Mouse (Mus musculus) hindbrain, embryonic 14.5 days (tissue): ENCODE data around the gene Nr1h5. TPM values are rescaled to one million over a fixed set of nuclear protein-coding genes. Genes with fewer than 3 reads are reported as not detected.

Experiments used
- ATAC-seq: fragments of 200-750 bp; cut with Nextera tagmentation; 2 replicates; pipeline ENCODE4 v1.8.0; 2017; ENCODE audit warnings: moderate number of reproducible peaks, mild to moderate bottlenecking, moderate TSS enrichment, moderate library complexity; ENCODE audit not compliant: low FRiP score
- DNase-seq: peaks from one replicate; pipeline ENCODE4 v3.0.0-alpha.2; 2015; ENCODE audit warnings: low spot score
- H3K27ac ChIP-seq: fragments of 300-500 bp; sonication (generic); 2 replicates; pipeline ENCODE4 v1.5.1; 2014; ENCODE audit warnings: mild to moderate bottlenecking, moderate library complexity
- H3K27me3 ChIP-seq: fragments of 300-500 bp; sonication (generic); 2 replicates; pipeline ENCODE4 v1.6.1; 2014; ENCODE audit warnings: mild to moderate bottlenecking, low read length, mixed read lengths; ENCODE audit not compliant: control insufficient read depth, insufficient read depth
- H3K36me3 ChIP-seq: fragments of 300-500 bp; sonication (generic); replicated peaks from 2 replicates; pipeline ENCODE4 v1.6.1; 2014; ENCODE audit not compliant: control insufficient read depth, insufficient read depth
- H3K4me1 ChIP-seq: fragments of 300-500 bp; sonication (generic); replicated peaks from 2 replicates; pipeline ENCODE4 v1.6.1; 2014; ENCODE audit warnings: antibody characterized with exemption, low read length, mixed read lengths; ENCODE audit not compliant: control insufficient read depth, insufficient read depth
- H3K4me2 ChIP-seq: fragments of 300-500 bp; sonication (generic); replicated peaks from 2 replicates; pipeline ENCODE4 v1.6.1; 2014; ENCODE audit warnings: mild to moderate bottlenecking, moderate library complexity
- H3K4me3 ChIP-seq: fragments of 300-500 bp; sonication (generic); replicated peaks from 2 replicates; pipeline ENCODE4 v1.5.1; 2014; ENCODE audit warnings: mild to moderate bottlenecking, low read length
- H3K9ac ChIP-seq: fragments of 300-500 bp; sonication (generic); 2 replicates; pipeline ENCODE4 v1.6.1; 2014
- H3K9me3 ChIP-seq: fragments of 300-500 bp; sonication (generic); 2 replicates; pipeline ENCODE4 v1.6.1; 2016; ENCODE audit warnings: low read length; ENCODE audit not compliant: control insufficient read depth
- WGBS: fragments of 180-500 bp; shearing (Covaris S2); extraction: QIAGEN DNeasy Blood & Tissue Kit; methylation state at CpG from one replicate; pipeline ENCODE4 v1.1.7; 2014; 5-methylcytosine and 5-hydroxymethylcytosine counted together
- polyA plus RNA-seq: library from polyadenylated mRNA; unstranded; fragments of >200 nt; fragmentation: Nextera tagmentation; extraction: Ambion mirVana; gene quantifications from 2 replicates; pipeline ENCODE4 v1.2.1, GENCODE M21; 2014

Gene Nr1h5
- polyA plus RNA-seq: 0.07 and 0.09 TPM in 2 replicates

GRCm38 (mm10) chr3:102964033-102964432 is at the start of gene Nr1h5:
Nr1h5 (minus strand) TSS chr3:102964133.
- ATAC-seq: no peak

GRCm38 (mm10) chr3:103001595-103001994 is 37.7 kb upstream of the Nr1h5 start:
- Histone ChIP-seq H3K27ac (no peak overlapping the region), H3K36me3 (peaks cover 86% of the 10 kb centered on the region), H3K9me3 (no peaks in the 10 kb centered on the region), H3K9ac (no peak overlapping the region), H3K4me1 (peaks cover 7% of the 10 kb centered on the region), H3K4me3 (no peak overlapping the region), H3K27me3 (no peaks in the 10 kb centered on the region), H3K4me2 (no peak overlapping the region)
- DNase-seq (no peak), ATAC-seq (no peak)
- 95% methylated on average over 7 of the region's 7 CpGs for WGBS

More at GRCm38 (mm10) chr3:102964033-102964432, at the start of gene Nr1h5:
- no peak for DNase-seq
- no peak within 1 kb of the TSS for H3K9ac ChIP-seq
- no peak within 1 kb of the TSS for H3K27ac ChIP-seq
- H3K4me1 ChIP-seq: no peaks in the 10 kb centered on the region
- no peaks in the 10 kb centered on the region for H3K27me3 ChIP-seq
- H3K4me2 ChIP-seq: no peak within 1 kb of the TSS
- WGBS: 66% methylated on average over 3 of the region's 3 CpGs
- H3K36me3 ChIP-seq: no peaks in the 10 kb centered on the region
- H3K4me3 ChIP-seq: no peak within 1 kb of the TSS
- peaks cover 2% of the 10 kb centered on the region; the same call in 1 of the 2 replicates for H3K9me3 ChIP-seq

- WGBS: 93% methylated on average over 3 of the region's 3 CpGs
- peak overlapping the region; percentile 58; the same call in 1 of the 2 replicates for H3K4me2 ChIP-seq
- no peak for ATAC-seq
- no peak for DNase-seq
- peaks cover 53% of the 10 kb centered on the region for H3K36me3 ChIP-seq
- no peak overlapping the region for H3K27ac ChIP-seq
- peaks cover 12% of the 10 kb centered on the region for H3K4me1 ChIP-seq
- H3K9me3 ChIP-seq: no peaks in the 10 kb centered on the region
- H3K27me3 ChIP-seq: no peaks in the 10 kb centered on the region
- no peak overlapping the region for H3K4me3 ChIP-seq
- H3K9ac ChIP-seq: no peak overlapping the region
Observed at GRCm38 (mm10) chr3:102997591-102997990, 33.7 kb upstream of the Nr1h5 start.

GRCm38 (mm10) chr3:102997036-102997435 is 33.1 kb upstream of the Nr1h5 start:
- no peaks in the 10 kb centered on the region for H3K27me3 ChIP-seq
- H3K4me3 ChIP-seq: no peak overlapping the region; the same call in 1 of the 2 replicates
- no peaks in the 10 kb centered on the region for H3K9me3 ChIP-seq
- H3K4me2 ChIP-seq: peak overlapping the region; percentile 58
- DNase-seq (no peak), ATAC-seq (no peak)
- no peak overlapping the region for H3K27ac ChIP-seq
- H3K9ac ChIP-seq: no peak overlapping the region
- 81% methylated on average over 10 of the region's 10 CpGs for WGBS
- H3K36me3 ChIP-seq: peaks cover 48% of the 10 kb centered on the region
- peaks cover 12% of the 10 kb centered on the region for H3K4me1 ChIP-seq

GRCm38 (mm10) chr3:102995605-102996321 is 31.8 kb upstream of the Nr1h5 start, which contains the start of gene Sike1:
Sike1 (plus strand) TSS chr3:102995708.
- DNase-seq (peak; percentile 90), ATAC-seq (peak; percentile 99)
- peak within 1 kb of the TSS; percentile 75 for H3K9ac ChIP-seq
- peak within 1 kb of the TSS; percentile 85 for H3K27ac ChIP-seq
- under 1% methylated on average over 60 of the region's 60 CpGs for WGBS
- peaks cover 38% of the 10 kb centered on the region for H3K36me3 ChIP-seq
- H3K4me2 ChIP-seq: peak within 1 kb of the TSS; percentile 58
- H3K4me3 ChIP-seq: peak within 1 kb of the TSS; percentile 48
- H3K9me3 ChIP-seq: no peaks in the 10 kb centered on the region
- H3K27me3 ChIP-seq: no peaks in the 10 kb centered on the region
- peaks cover 12% of the 10 kb centered on the region for H3K4me1 ChIP-seq

- H3K36me3 ChIP-seq: peaks cover 32% of the 10 kb centered on the region
- peaks cover 12% of the 10 kb centered on the region for H3K4me1 ChIP-seq
- peak overlapping the region; percentile 75 for H3K9ac ChIP-seq
- H3K9me3 ChIP-seq: no peaks in the 10 kb centered on the region
- DNase-seq (no peak), ATAC-seq (0 out of 2 replicates have a peak, but pooled peaks have one; percentile 1)
- peak overlapping the region; percentile 48 for H3K4me3 ChIP-seq
- no peaks in the 10 kb centered on the region for H3K27me3 ChIP-seq
- peak overlapping the region; percentile 85 for H3K27ac ChIP-seq
- peak overlapping the region; percentile 58 for H3K4me2 ChIP-seq
- 52% methylated on average over 7 of the region's 7 CpGs for WGBS
Observed at GRCm38 (mm10) chr3:102995233-102995604, 31.3 kb upstream of the Nr1h5 start.

GRCm38 (mm10) chr3:102992936-102993335 is 29.0 kb upstream of the Nr1h5 start:
- DNase-seq (no peak), ATAC-seq (no peak)
- no peak overlapping the region for H3K4me2 ChIP-seq
- no peaks in the 10 kb centered on the region for H3K27me3 ChIP-seq
- no peaks in the 10 kb centered on the region for H3K9me3 ChIP-seq
- H3K36me3 ChIP-seq: peaks cover 9% of the 10 kb centered on the region; the same call in 1 of the 2 replicates
- H3K4me1 ChIP-seq: peaks cover 12% of the 10 kb centered on the region
- 54% methylated on average over 3 of the region's 3 CpGs for WGBS
- H3K27ac ChIP-seq: no peak overlapping the region
- no peak overlapping the region for H3K4me3 ChIP-seq
- no peak overlapping the region for H3K9ac ChIP-seq

GRCm38 (mm10) chr3:102991041-102991440 is 27.1 kb upstream of the Nr1h5 start:
- 77% methylated on average over 8 of the region's 8 CpGs for WGBS
- no peaks in the 10 kb centered on the region for H3K9me3 ChIP-seq
- no peaks in the 10 kb centered on the region for H3K36me3 ChIP-seq
- ATAC-seq: no peak
- no peak overlapping the region for H3K4me2 ChIP-seq
- peaks cover under 1% of the 10 kb centered on the region for H3K4me1 ChIP-seq
- no peak overlapping the region for H3K4me3 ChIP-seq
- DNase-seq: no peak
- no peaks in the 10 kb centered on the region for H3K27me3 ChIP-seq
- no peak overlapping the region for H3K9ac ChIP-seq
- no peak overlapping the region for H3K27ac ChIP-seq

GRCm38 (mm10) chr3:102980349-102980736 is 16.4 kb upstream of the Nr1h5 start:
- peak overlapping the region; percentile 89 for H3K27ac ChIP-seq
- H3K4me1 ChIP-seq: 0 out of 2 replicates have a peak, but pooled peaks cover 8% of the 10 kb centered on the region
- peak overlapping the region; percentile 11; the same call in 1 of the 2 replicates for H3K4me3 ChIP-seq
- no peaks in the 10 kb centered on the region for H3K27me3 ChIP-seq
- peak overlapping the region; percentile 60 for H3K9ac ChIP-seq
- DNase-seq (peak; percentile 56), ATAC-seq (no peak)
- WGBS: 20% methylated on average over 3 of the region's 3 CpGs
- H3K9me3 ChIP-seq: no peaks in the 10 kb centered on the region
- peak overlapping the region; percentile 51 for H3K4me2 ChIP-seq
- no peaks in the 10 kb centered on the region for H3K36me3 ChIP-seq
